Mouse (Mus musculus) G1E (cell line): ENCODE data around the gene Pnpla3.

ENCODE experiments used
- CTCF ChIP-seq: IDR thresholded peaks from 2 replicates; pipeline ENCODE4 v1.5.1; 2012; ENCODE audit warnings: low read depth, low read length, inconsistent platforms, mixed read lengths
- GATA1 ChIP-seq: IDR thresholded peaks from 2 replicates; pipeline ENCODE4 v1.6.1; 2012; ENCODE audit warnings: borderline replicate concordance, low read length, inconsistent platforms, mixed read lengths
- POLR2AphosphoS5 ChIP-seq: IDR thresholded peaks from 2 replicates; pipeline ENCODE4 v1.6.1; 2012; ENCODE audit warnings: low read depth, low read length, inconsistent platforms; ENCODE audit not compliant: insufficient replicate concordance
- TAL1 ChIP-seq: conservative IDR thresholded peaks from 2 replicates; pipeline ENCODE4 v1.6.1; 2012; ENCODE audit warnings: low read depth, low read length, inconsistent platforms, mixed read lengths

GRCm38 (mm10) chr15:84182000-84182399, 14.4 kb downstream of the Pnpla3 start:
- TF ChIP-seq CTCF (no peak), POLR2AphosphoS5 (no peak), TAL1 (no peak), GATA1 (no peak)
